Mouse (Mus musculus) liver, embryonic 14.5 days (tissue): ENCODE measurements around the gene Dlgap4.
"Not testable (repeated sequence)": the region's sequence is repeated elsewhere in the genome, so short reads cannot be mapped to it uniquely, and the experiment has no call there.

ENCODE experiments used
- CTCF ChIP-seq: IDR thresholded peaks from 2 replicates; pipeline ENCODE4 v1.5.1; 2016; ENCODE audit warnings: antibody characterized with exemption, low read depth, control low read depth
- EP300 ChIP-seq: IDR thresholded peaks from 2 replicates; pipeline ENCODE4 v1.6.1; 2016; ENCODE audit warnings: antibody characterized with exemption, low read depth

DNA sequence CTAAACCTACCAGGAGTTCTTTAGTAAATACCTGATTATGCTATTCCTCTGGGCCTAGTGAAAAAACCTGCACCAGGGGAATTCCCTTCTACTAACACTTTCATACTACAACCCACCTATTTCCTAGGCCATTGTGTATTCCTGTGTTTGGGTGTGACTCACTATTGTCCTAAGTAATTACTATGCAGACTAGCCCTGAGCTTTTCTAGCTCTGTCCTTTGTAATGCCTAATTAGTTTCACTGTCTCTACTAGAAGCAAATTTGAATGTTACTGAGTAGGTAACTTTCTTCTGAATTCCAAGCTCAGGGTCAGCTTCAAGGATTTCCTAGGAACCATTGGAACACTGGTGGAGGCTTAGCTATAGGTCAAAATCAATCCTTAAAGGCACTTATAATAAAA lies 172.9 kb downstream of the Dlgap4 start:
- not testable (repeated sequence) for TF ChIP-seq CTCF, EP300
